Mouse (Mus musculus): Measurements from ENCODE around the gene Slc16a3. TPM values are rescaled to one million over a fixed set of nuclear protein-coding genes. Genes with fewer than 3 reads are reported as not detected.

Slc16a3 gene
- polyA plus RNA-seq, 1 experiment = 2.9 TPM

GRCm38 (mm10) chr11:120987608-120988007 is 39.3 kb downstream of the Slc16a3 start:
- no peak overlapping the region for H3K27ac ChIP-seq (ENCODE audit: insufficient read depth, low read depth, low read length)
- no peaks in the 10 kb centered on the region for H3K27me3 ChIP-seq (replicated peaks; ENCODE audit: control insufficient read depth, insufficient read depth, low read length)
- peaks cover 5% of the 10 kb centered on the region; the same call in 1 of the 2 replicates for H3K36me3 ChIP-seq (ENCODE audit: control insufficient read depth, insufficient read depth, low read length)
- peak; percentile 39 for DNase-seq
- H3K4me3 ChIP-seq (ENCODE audit: insufficient read depth, low read depth, low read length) = no peak overlapping the region
- WGBS = 30% methylated on average over 3 of the region's 3 CpGs
- TF ChIP-seq POLR2A (IDR thresholded peaks at IDR 0.05; ENCODE audit: low read depth, low read length) (no peak), CTCF (conservative IDR thresholded peaks at IDR 0.05; ENCODE audit: insufficient read depth, insufficient read length, low read depth, low read length) (no peak)
- peaks cover 56% of the 10 kb centered on the region for H3K4me1 ChIP-seq (ENCODE audit: control insufficient read depth, insufficient read depth, low read length)

- DNase-seq = no peak
Observed at GRCm38 (mm10) chr11:120988410-120988809, 40.1 kb downstream of the Slc16a3 start.

GRCm38 (mm10) chr11:120989523-120989922 is 41.2 kb downstream of the Slc16a3 start:
- DNase-seq = peak; percentile 20
- Histone ChIP-seq H3K4me1 (ENCODE audit: control insufficient read depth, insufficient read depth, low read length) (peaks cover 43% of the 10 kb centered on the region), H3K27me3 (replicated peaks; ENCODE audit: control insufficient read depth, insufficient read depth, low read length) (no peaks in the 10 kb centered on the region), H3K27ac (ENCODE audit: insufficient read depth, low read depth, low read length) (no peak overlapping the region), H3K4me3 (ENCODE audit: insufficient read depth, low read depth, low read length) (peak overlapping the region; percentile 96; the same call in 1 of the 2 replicates), H3K36me3 (ENCODE audit: control insufficient read depth, insufficient read depth, low read length) (no peaks in the 10 kb centered on the region)
- TF ChIP-seq CTCF (conservative IDR thresholded peaks at IDR 0.05; ENCODE audit: insufficient read depth, insufficient read length, low read depth, low read length) (no peak), POLR2A (IDR thresholded peaks at IDR 0.05; ENCODE audit: low read depth, low read length) (no peak)
- 0% methylated on average over 1 of the region's 1 CpGs for WGBS

More at GRCm38 (mm10) chr11:120988410-120988809, 40.1 kb downstream of the Slc16a3 start:
- Histone ChIP-seq H3K4me1 (ENCODE audit: control insufficient read depth, insufficient read depth, low read length) (peaks cover 49% of the 10 kb centered on the region), H3K27ac (ENCODE audit: insufficient read depth, low read depth, low read length) (peak overlapping the region; percentile 19; the same call in 1 of the 2 replicates), H3K27me3 (replicated peaks; ENCODE audit: control insufficient read depth, insufficient read depth, low read length) (no peaks in the 10 kb centered on the region), H3K36me3 (ENCODE audit: control insufficient read depth, insufficient read depth, low read length) (no peaks in the 10 kb centered on the region), H3K4me3 (ENCODE audit: insufficient read depth, low read depth, low read length) (no peak overlapping the region)
- TF ChIP-seq POLR2A (IDR thresholded peaks at IDR 0.05; ENCODE audit: low read depth, low read length) = no peak
- TF ChIP-seq CTCF (conservative IDR thresholded peaks at IDR 0.05; ENCODE audit: insufficient read depth, insufficient read length, low read depth, low read length) = no peak
- WGBS = 34% methylated on average over 4 of the region's 4 CpGs

GRCm38 (mm10) chr11:120990126-120990781 is 42.0 kb downstream of the Slc16a3 start:
- H3K4me1 ChIP-seq (ENCODE audit: control insufficient read depth, insufficient read depth, low read length) = peaks cover 38% of the 10 kb centered on the region
- H3K27me3 ChIP-seq (replicated peaks; ENCODE audit: control insufficient read depth, insufficient read depth, low read length) = no peaks in the 10 kb centered on the region
- peak; percentile 72 for DNase-seq
- peak overlapping the region; percentile 96 for H3K4me3 ChIP-seq (ENCODE audit: insufficient read depth, low read depth, low read length)
- H3K27ac ChIP-seq (ENCODE audit: insufficient read depth, low read depth, low read length) = peak overlapping the region; percentile 87
- WGBS = 1% methylated on average over 30 of the region's 35 CpGs
- TF ChIP-seq POLR2A (IDR thresholded peaks at IDR 0.05; ENCODE audit: low read depth, low read length) (no peak), CTCF (conservative IDR thresholded peaks at IDR 0.05; ENCODE audit: insufficient read depth, insufficient read length, low read depth, low read length) (no peak)
- H3K36me3 ChIP-seq (ENCODE audit: control insufficient read depth, insufficient read depth, low read length) = no peaks in the 10 kb centered on the region

GRCm38 (mm10) chr11:120990951-120991526 is 42.8 kb downstream of the Slc16a3 start, which contains the start of gene Csnk1d:
Csnk1d (minus strand) TSS chr11:120991330.
- peak within 1 kb of the TSS; percentile 87 for H3K27ac ChIP-seq (ENCODE audit: insufficient read depth, low read depth, low read length)
- under 1% methylated on average over 59 of the region's 59 CpGs for WGBS
- no peak for TF ChIP-seq CTCF (conservative IDR thresholded peaks at IDR 0.05; ENCODE audit: insufficient read depth, insufficient read length, low read depth, low read length)
- peak; percentile 6 for TF ChIP-seq POLR2A (IDR thresholded peaks at IDR 0.05; ENCODE audit: low read depth, low read length)
- H3K36me3 ChIP-seq (ENCODE audit: control insufficient read depth, insufficient read depth, low read length) = no peaks in the 10 kb centered on the region
- peak within 1 kb of the TSS; percentile 96 for H3K4me3 ChIP-seq (ENCODE audit: insufficient read depth, low read depth, low read length)
- H3K4me1 ChIP-seq (ENCODE audit: control insufficient read depth, insufficient read depth, low read length) = peaks cover 32% of the 10 kb centered on the region
- no peaks in the 10 kb centered on the region for H3K27me3 ChIP-seq (replicated peaks; ENCODE audit: control insufficient read depth, insufficient read depth, low read length)
- DNase-seq = peak; percentile 99

- 51% methylated on average over 3 of the region's 3 CpGs for WGBS
- TF ChIP-seq CTCF (conservative IDR thresholded peaks at IDR 0.05; ENCODE audit: insufficient read depth, insufficient read length, low read depth, low read length) (no peak), POLR2A (IDR thresholded peaks at IDR 0.05; ENCODE audit: low read depth, low read length) (no peak)
Observed at GRCm38 (mm10) chr11:120991791-120992190, 43.5 kb downstream of the Slc16a3 start.

GRCm38 (mm10) chr11:120993080-120993479 is 44.8 kb downstream of the Slc16a3 start:
- no peak for DNase-seq
- Histone ChIP-seq H3K27ac (ENCODE audit: insufficient read depth, low read depth, low read length) (no peak overlapping the region), H3K36me3 (ENCODE audit: control insufficient read depth, insufficient read depth, low read length) (no peaks in the 10 kb centered on the region), H3K4me3 (ENCODE audit: insufficient read depth, low read depth, low read length) (no peak overlapping the region), H3K27me3 (replicated peaks; ENCODE audit: control insufficient read depth, insufficient read depth, low read length) (no peaks in the 10 kb centered on the region), H3K4me1 (ENCODE audit: control insufficient read depth, insufficient read depth, low read length) (peaks cover 16% of the 10 kb centered on the region)
- TF ChIP-seq POLR2A (IDR thresholded peaks at IDR 0.05; ENCODE audit: low read depth, low read length) = no peak
- no peak for TF ChIP-seq CTCF (conservative IDR thresholded peaks at IDR 0.05; ENCODE audit: insufficient read depth, insufficient read length, low read depth, low read length)
- 95% methylated on average over 3 of the region's 3 CpGs for WGBS

More at GRCm38 (mm10) chr11:120991791-120992190, 43.5 kb downstream of the Slc16a3 start:
- Histone ChIP-seq H3K27ac (ENCODE audit: insufficient read depth, low read depth, low read length) (peak overlapping the region; percentile 27; the same call in 1 of the 2 replicates), H3K36me3 (ENCODE audit: control insufficient read depth, insufficient read depth, low read length) (no peaks in the 10 kb centered on the region), H3K27me3 (replicated peaks; ENCODE audit: control insufficient read depth, insufficient read depth, low read length) (no peaks in the 10 kb centered on the region), H3K4me3 (ENCODE audit: insufficient read depth, low read depth, low read length) (peak overlapping the region; percentile 49), H3K4me1 (ENCODE audit: control insufficient read depth, insufficient read depth, low read length) (peaks cover 26% of the 10 kb centered on the region)
- peak; percentile 32 for DNase-seq
